Mouse (Mus musculus) cerebellum, adult 2 months (tissue): ENCODE data around the gene Foxf2. TPM values are rescaled to one million over a fixed set of nuclear protein-coding genes. Genes with fewer than 3 reads are reported as not detected.

ENCODE experiments used
- DNase-seq, 2 experiments: peaks; one replicate each; pipeline ENCODE4 v3.0.0; 2021
- H3K27ac ChIP-seq: fragments of 200-500 bp; 2 replicates; pipeline ENCODE4 v1.5.1; 2012; ENCODE audit warnings: low read length, control low read depth, inconsistent platforms; ENCODE audit not compliant: insufficient read depth
- H3K27me3 ChIP-seq: fragments of 200-500 bp; 2 replicates; pipeline ENCODE4 v1.6.1; 2012; ENCODE audit warnings: inconsistent platforms, mild to moderate bottlenecking, low read length, moderate library complexity; ENCODE audit not compliant: control insufficient read depth, insufficient read depth
- H3K4me1 ChIP-seq: fragments of 200-500 bp; 2 replicates; pipeline ENCODE4 v1.6.1; 2011; ENCODE audit warnings: low read length; ENCODE audit not compliant: control insufficient read depth, insufficient read depth
- H3K4me3 ChIP-seq: fragments of 200-500 bp; replicated peaks from 2 replicates; pipeline ENCODE3; 2011; ENCODE audit warnings: mild to moderate bottlenecking, low read depth, low read length, control low read depth; ENCODE audit not compliant: insufficient read depth
- CTCF ChIP-seq: fragments of 200-500 bp; IDR thresholded peaks from 2 replicates; pipeline ENCODE4 v1.5.1; 2011; ENCODE audit warnings: low read depth, mild to moderate bottlenecking, control low read depth, low read length, moderate library complexity, borderline replicate concordance; ENCODE audit not compliant: insufficient read depth
- POLR2A ChIP-seq: fragments of 200-500 bp; IDR thresholded peaks from 2 replicates; pipeline ENCODE4 v1.6.1; 2011; ENCODE audit warnings: low read length, control low read depth, borderline replicate concordance; ENCODE audit not compliant: insufficient read depth
- WGBS: fragments of 180-500 bp; shearing (Covaris S2); methylation state at CpG from one replicate; pipeline ENCODE4 v1.1.7; 2018; 5-methylcytosine and 5-hydroxymethylcytosine counted together
- polyA plus RNA-seq: library from polyadenylated mRNA; depleted of rRNA; stranded (reverse); fragments of >200 nt; gene quantifications from 2 replicates; pipeline ENCODE4 v1.2.3, GENCODE M21; 2012

Gene Foxf2
- polyA plus RNA-seq, 1 experiment, result 5.3 TPM

- Histone ChIP-seq H3K27me3 (peaks cover 3% of the 10 kb centered on the region; the same call in 1 of the 2 replicates), H3K27ac (no peak overlapping the region), H3K4me1 (no peaks in the 10 kb centered on the region), H3K4me3 (peak overlapping the region; percentile 14)
- 56% methylated on average over 8 of the region's 8 CpGs for WGBS
- TF ChIP-seq POLR2A, result no peak
- TF ChIP-seq CTCF, result no peak
- DNase-seq, result no peak
Measured at GRCm38 (mm10) chr13:31627864-31628690, 2.5 kb downstream of the Foxf2 start.

- 32% methylated on average over 14 of the region's 14 CpGs for WGBS
- no peak overlapping the region for H3K27ac ChIP-seq
- DNase-seq, result no peak
Measured at GRCm38 (mm10) chr13:31628691-31629180, 3.1 kb downstream of the Foxf2 start.

GRCm38 (mm10) chr13:31629321-31629851 is 3.8 kb downstream of the Foxf2 start:
- H3K4me3 ChIP-seq, result no peak overlapping the region
- peaks cover 3% of the 10 kb centered on the region; the same call in 1 of the 2 replicates for H3K27me3 ChIP-seq
- WGBS, result 1% methylated on average over 40 of the region's 40 CpGs
- no peaks in the 10 kb centered on the region for H3K4me1 ChIP-seq
- H3K27ac ChIP-seq, result no peak overlapping the region
- DNase-seq, result no peak
- TF ChIP-seq POLR2A, result no peak
- no peak for TF ChIP-seq CTCF

More at GRCm38 (mm10) chr13:31628691-31629180, 3.1 kb downstream of the Foxf2 start:
- peak overlapping the region; percentile 14 for H3K4me3 ChIP-seq
- peaks cover 3% of the 10 kb centered on the region; the same call in 1 of the 2 replicates for H3K27me3 ChIP-seq
- TF ChIP-seq POLR2A, result no peak
- TF ChIP-seq CTCF, result no peak
- H3K4me1 ChIP-seq, result no peaks in the 10 kb centered on the region

- 14% methylated on average over 12 of the region's 12 CpGs for WGBS
- no peak for DNase-seq
- TF ChIP-seq CTCF (no peak), POLR2A (no peak)
- Histone ChIP-seq H3K4me3 (no peak overlapping the region), H3K4me1 (no peaks in the 10 kb centered on the region), H3K27ac (no peak overlapping the region), H3K27me3 (peaks cover 3% of the 10 kb centered on the region; the same call in 1 of the 2 replicates)
Measured at GRCm38 (mm10) chr13:31630051-31630450, 4.4 kb downstream of the Foxf2 start.

- Histone ChIP-seq H3K4me1 (no peaks in the 10 kb centered on the region), H3K4me3 (no peak overlapping the region), H3K27me3 (peaks cover 2% of the 10 kb centered on the region; the same call in 1 of the 2 replicates), H3K27ac (no peak overlapping the region)
- 10% methylated on average over 10 of the region's 10 CpGs for WGBS
- TF ChIP-seq POLR2A (no peak), CTCF (no peak)
- DNase-seq, result no peak
Measured at GRCm38 (mm10) chr13:31630551-31630950, 4.9 kb downstream of the Foxf2 start.

GRCm38 (mm10) chr13:31631291-31631690 is 5.7 kb downstream of the Foxf2 start:
- no peak overlapping the region for H3K4me3 ChIP-seq
- TF ChIP-seq POLR2A, result no peak
- no peak for TF ChIP-seq CTCF
- H3K27me3 ChIP-seq, result no peaks in the 10 kb centered on the region; the same call in 1 of the 2 replicates
- H3K4me1 ChIP-seq, result no peaks in the 10 kb centered on the region
- DNase-seq, result no peak
- WGBS, result 27% methylated on average over 3 of the region's 3 CpGs
- no peak overlapping the region for H3K27ac ChIP-seq

GRCm38 (mm10) chr13:31632450-31632849 is 6.8 kb downstream of the Foxf2 start:
- no peaks in the 10 kb centered on the region for H3K4me1 ChIP-seq
- H3K27ac ChIP-seq, result no peak overlapping the region
- no peaks in the 10 kb centered on the region; the same call in 1 of the 2 replicates for H3K27me3 ChIP-seq
- 2% methylated on average over 13 of the region's 13 CpGs for WGBS
- H3K4me3 ChIP-seq, result no peak overlapping the region
- peak; percentile 62 for TF ChIP-seq CTCF
- no peak for TF ChIP-seq POLR2A
- DNase-seq, result peak; percentile 25 to 34
